Mouse (Mus musculus): ENCODE measurements at regions not wholly inside any gene's neighbourhood (a gene's known extent, or its start where the extent isn't known, plus 50 kb on each side); places are given as distances from the start of the nearest gene placed in this dataset.
"Not testable (repeated sequence)": the region's sequence is repeated elsewhere in the genome, so short reads cannot be mapped to it uniquely, and the experiment has no call there.

- CTCF ChIA-PET: no interaction called here
Observed at GRCm38 (mm10) chr11:48657851-48658250, 142.3 kb upstream of the Rack1 start.

GRCm38 (mm10) chr11:48661641-48662040, 138.5 kb upstream of the Rack1 start:
- CTCF ChIA-PET: no interaction called here

- CTCF ChIA-PET: no interaction called here
Observed at GRCm38 (mm10) chr11:48684781-48685314, 115.3 kb upstream of the Rack1 start.

GRCm38 (mm10) chr11:48690070-48690469, 110.1 kb upstream of the Rack1 start:
- CTCF ChIA-PET: no interaction called here

- CTCF ChIA-PET: no interaction called here
Observed at GRCm38 (mm10) chr11:48696352-48696751, 103.8 kb upstream of the Rack1 start.

GRCm38 (mm10) chr11:48697191-48697590, 102.9 kb upstream of the Rack1 start:
- CTCF ChIA-PET: no interaction called here

- CTCF ChIA-PET: no interaction called here
Observed at GRCm38 (mm10) chr11:48707192-48707591, 92.9 kb upstream of the Rack1 start.

- CTCF ChIA-PET: interaction anchor here (0.7 kb wide), 1 partner anchor 1322 kb away, joined by 4 read pairs; no protein-coding TSS in a partner anchor
Observed at GRCm38 (mm10) chr11:48710972-48711371, 89.2 kb upstream of the Rack1 start.

- CTCF ChIA-PET: no interaction called here
Observed at GRCm38 (mm10) chr11:48724068-48724467, 76.1 kb upstream of the Rack1 start.

- CTCF ChIA-PET: not testable (repeated sequence)
Observed at GRCm38 (mm10) chr11:48730826-48731225, 69.3 kb upstream of the Rack1 start.

- CTCF ChIA-PET: no interaction called here
Observed at GRCm38 (mm10) chr11:48746503-48746902, 53.6 kb upstream of the Rack1 start.

GRCm38 (mm10) chr11:48748066-48748465, 52.1 kb upstream of the Rack1 start:
- CTCF ChIA-PET: no interaction called here
